Mouse (Mus musculus) C2C12 (cell line): Measurements from ENCODE around the gene Cpb1. TPM values are rescaled to one million over a fixed set of nuclear protein-coding genes. Genes with fewer than 3 reads are reported as not detected.

ENCODE experiments used
- H3K27me3 ChIP-seq: one replicate; pipeline ENCODE4 v1.6.1; 2011; ENCODE audit not compliant: control insufficient read depth, insufficient read depth, insufficient read length
- H3K36me3 ChIP-seq: one replicate; pipeline ENCODE4 v1.6.1; 2011; ENCODE audit not compliant: control insufficient read depth, insufficient read depth
- H3K4me3 ChIP-seq: one replicate; pipeline ENCODE4 v1.5.1; 2011; ENCODE audit warnings: mild to moderate bottlenecking, control low read depth; ENCODE audit not compliant: poor library complexity, insufficient read depth, severe bottlenecking
- H3K79me2 ChIP-seq: one replicate; pipeline ENCODE4 v1.6.1; 2011; ENCODE audit not compliant: control insufficient read depth, insufficient read depth
- H3K79me3 ChIP-seq: one replicate; pipeline ENCODE4 v1.6.1; 2011; ENCODE audit warnings: low read depth, control low read depth
- H3ac ChIP-seq: one replicate; pipeline ENCODE3; 2011; ENCODE audit warnings: low read depth; ENCODE audit not compliant: control insufficient read depth, insufficient read length
- CEBPB ChIP-seq: IDR thresholded peaks from one replicate; pipeline ENCODE4 v1.6.1; 2011; ENCODE audit warnings: low read depth, mild to moderate bottlenecking, control low read depth, moderate library complexity
- CTCF ChIP-seq: IDR thresholded peaks from one replicate; pipeline ENCODE4 v1.5.1; 2011; ENCODE audit not compliant: control insufficient read depth, insufficient read depth, insufficient read length
- FOSL1 ChIP-seq: IDR thresholded peaks from one replicate; pipeline ENCODE4 v1.8.0; 2011; ENCODE audit warnings: mild to moderate bottlenecking, low read length; ENCODE audit not compliant: poor library complexity, insufficient read depth, severe bottlenecking
- MAX ChIP-seq: IDR thresholded peaks from one replicate; pipeline ENCODE4 v1.6.1; 2011; ENCODE audit warnings: mild to moderate bottlenecking, control low read depth
- MYOD1 ChIP-seq: IDR thresholded peaks from one replicate; pipeline ENCODE4 v1.6.1; 2011; ENCODE audit warnings: low read depth; ENCODE audit not compliant: control insufficient read depth, insufficient read length
- MYOG ChIP-seq: IDR thresholded peaks from one replicate; pipeline ENCODE4 v1.6.1; 2011; ENCODE audit not compliant: control insufficient read depth, insufficient read length; ENCODE audit errors: extremely low read depth
- USF1 ChIP-seq: IDR thresholded peaks from one replicate; pipeline ENCODE4 v1.6.1; 2011; ENCODE audit warnings: low read depth, mild to moderate bottlenecking, control low read depth, moderate library complexity
- polyA plus RNA-seq: library from polyadenylated mRNA; unstranded; fragments of >200 nt; fragmentation: generic; extraction: Trizol; gene quantifications from one replicate; pipeline ENCODE4 v1.2.1, GENCODE M21; 2012; ENCODE audit warnings: missing spikeins

Cpb1 gene
- polyA plus RNA-seq, 1 experiment, result not detected

GRCm38 (mm10) chr3:20243913-20244312 is 31.6 kb downstream of the Cpb1 start:
- Histone ChIP-seq H3K27me3 (no peaks in the 10 kb centered on the region), H3ac (no peak overlapping the region), H3K36me3 (no peaks in the 10 kb centered on the region), H3K79me3 (no peaks in the 10 kb centered on the region), H3K79me2 (no peaks in the 10 kb centered on the region), H3K4me3 (no peak overlapping the region)
- TF ChIP-seq CTCF, result no peak
- no peak for TF ChIP-seq MYOG

- H3K79me2 ChIP-seq, result no peaks in the 10 kb centered on the region
- no peak within 1 kb of the TSS for H3K4me3 ChIP-seq
- no peaks in the 10 kb centered on the region for H3K36me3 ChIP-seq
- no peaks in the 10 kb centered on the region for H3K79me3 ChIP-seq
- no peaks in the 10 kb centered on the region for H3K27me3 ChIP-seq
- TF ChIP-seq MYOG (no peak), CTCF (no peak), CEBPB (no peak), MYOD1 (no peak), FOSL1 (no peak)
- H3ac ChIP-seq, result no peak within 1 kb of the TSS
These were observed 33.5 kb downstream of the Cpb1 start, which contains the start of gene Cpa3 for GRCm38 (mm10) chr3:20242050-20242449. Gene Cpa3, minus strand, starts transcription at chr3:20242181.

GRCm38 (mm10) chr3:20239741-20240140 is 35.8 kb downstream of the Cpb1 start:
- no peaks in the 10 kb centered on the region for H3K79me2 ChIP-seq
- no peaks in the 10 kb centered on the region for H3K27me3 ChIP-seq
- H3K4me3 ChIP-seq, result no peak overlapping the region
- H3K36me3 ChIP-seq, result no peaks in the 10 kb centered on the region
- no peak overlapping the region for H3ac ChIP-seq
- no peak for TF ChIP-seq MYOG
- TF ChIP-seq MAX, result no peak
- no peak for TF ChIP-seq MYOD1
- TF ChIP-seq CTCF, result no peak
- no peak for TF ChIP-seq USF1
- no peak for TF ChIP-seq CEBPB
- TF ChIP-seq FOSL1, result no peak
- H3K79me3 ChIP-seq, result no peaks in the 10 kb centered on the region

GRCm38 (mm10) chr3:20236965-20237364 is 38.6 kb downstream of the Cpb1 start:
- Histone ChIP-seq H3K4me3 (no peak overlapping the region), H3K79me3 (no peaks in the 10 kb centered on the region), H3K79me2 (no peaks in the 10 kb centered on the region), H3K36me3 (no peaks in the 10 kb centered on the region), H3K27me3 (no peaks in the 10 kb centered on the region), H3ac (no peak overlapping the region)
- no peak for TF ChIP-seq FOSL1
- no peak for TF ChIP-seq USF1
- no peak for TF ChIP-seq CTCF

GRCm38 (mm10) chr3:20229027-20229426 is 46.5 kb downstream of the Cpb1 start:
- Histone ChIP-seq H3K79me3 (no peaks in the 10 kb centered on the region), H3K27me3 (no peaks in the 10 kb centered on the region), H3ac (no peak overlapping the region), H3K4me3 (no peak overlapping the region), H3K79me2 (no peaks in the 10 kb centered on the region), H3K36me3 (no peaks in the 10 kb centered on the region)
- TF ChIP-seq CTCF (no peak), MYOG (no peak), USF1 (no peak)

- TF ChIP-seq USF1 (no peak), MAX (no peak), MYOD1 (no peak), CEBPB (no peak), FOSL1 (no peak), MYOG (no peak), CTCF (no peak)
- no peak overlapping the region for H3K4me3 ChIP-seq
- no peaks in the 10 kb centered on the region for H3K79me3 ChIP-seq
- no peaks in the 10 kb centered on the region for H3K27me3 ChIP-seq
- H3K36me3 ChIP-seq, result no peaks in the 10 kb centered on the region
- H3ac ChIP-seq, result no peak overlapping the region
- H3K79me2 ChIP-seq, result no peaks in the 10 kb centered on the region
These were observed 50.1 kb downstream of the Cpb1 start for GRCm38 (mm10) chr3:20225429-20225828.
